Mouse (Mus musculus): ENCODE results near the gene Gm42669.

The Gm42669 gene

DNA sequence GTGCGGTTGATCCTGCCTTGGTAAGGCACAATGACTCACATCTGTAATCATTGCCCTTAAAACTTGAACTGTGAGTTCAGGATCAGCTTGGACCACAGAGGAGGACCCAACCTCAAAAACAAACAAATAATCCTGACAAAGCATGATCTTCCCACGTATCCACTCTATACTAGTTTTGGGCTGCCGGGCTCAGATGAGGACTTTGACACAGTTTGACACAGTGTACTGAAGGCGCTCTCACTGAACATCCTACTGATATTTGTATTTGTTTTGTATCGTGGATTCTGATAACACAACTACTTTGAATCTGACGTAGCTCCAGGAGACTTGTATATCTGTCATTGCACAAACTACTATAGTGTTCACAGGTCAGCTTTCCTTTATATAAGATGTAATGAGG, 14.0 kb downstream of the Gm42669 start:
- DNase-seq (ENCODE audit: low spot score in 2 of 2) = no peak

DNA sequence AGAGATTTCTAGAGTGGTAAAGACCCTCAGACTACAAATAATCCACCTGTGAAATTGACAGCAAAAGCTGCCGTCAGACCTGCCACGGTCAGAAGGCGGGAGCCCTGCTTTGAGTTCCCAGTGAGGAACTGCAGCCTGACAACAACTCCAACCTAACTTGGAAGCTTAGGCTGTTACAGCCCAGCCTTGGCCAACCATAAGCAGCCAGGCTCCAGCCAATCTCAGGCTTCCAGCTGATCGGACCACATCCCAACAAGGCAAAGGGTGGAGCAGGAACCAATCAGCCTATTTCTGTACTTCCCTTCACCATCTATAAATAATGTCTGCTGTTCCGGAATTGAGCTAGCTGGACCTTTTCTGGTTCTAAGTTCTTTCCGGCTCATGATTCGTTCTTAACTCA, 14.5 kb downstream of the Gm42669 start:
- DNase-seq (ENCODE audit: low spot score in 2 of 2) = no peak

DNA sequence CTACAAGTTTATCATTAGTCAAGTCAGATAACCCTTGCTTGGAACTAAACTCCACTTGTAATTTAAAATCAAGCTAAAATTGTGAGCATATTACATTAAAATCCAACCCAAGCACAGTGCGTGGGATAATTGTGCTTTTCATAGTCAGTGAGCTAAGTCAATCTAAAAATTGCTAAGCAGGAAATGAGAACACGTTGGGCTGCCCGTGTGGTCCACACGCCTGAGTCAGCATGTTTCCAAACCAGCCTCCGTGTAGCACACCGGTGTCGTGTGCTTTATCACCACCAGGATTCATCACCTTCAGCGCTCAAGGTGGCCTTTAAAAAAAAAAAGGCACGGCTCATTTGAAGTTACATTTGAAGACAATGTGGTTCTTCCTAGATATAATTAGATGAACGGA, 16.9 kb downstream of the Gm42669 start:
- no peak for DNase-seq (ENCODE audit: low spot score in 2 of 2)

DNA sequence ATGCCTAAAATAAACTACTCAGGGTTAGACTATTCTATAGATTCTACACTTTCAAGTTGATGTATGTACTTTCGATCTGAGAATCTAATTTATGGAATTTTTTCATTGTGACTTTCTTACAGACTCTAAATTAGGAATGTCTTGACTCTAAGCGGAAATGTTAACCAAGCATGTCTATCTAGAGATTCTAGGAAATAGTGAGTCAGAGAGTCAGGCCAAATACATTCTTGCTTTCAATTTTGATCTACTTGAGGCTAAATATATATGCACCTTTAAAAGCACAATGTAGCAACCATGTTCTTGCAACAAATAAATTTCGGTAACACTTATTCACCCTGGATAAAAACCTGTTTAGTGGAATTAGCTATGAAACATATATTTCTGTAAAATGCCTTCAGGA, 21.4 kb downstream of the Gm42669 start:
- DNase-seq (ENCODE audit: low spot score in 2 of 2) = no peak

DNA sequence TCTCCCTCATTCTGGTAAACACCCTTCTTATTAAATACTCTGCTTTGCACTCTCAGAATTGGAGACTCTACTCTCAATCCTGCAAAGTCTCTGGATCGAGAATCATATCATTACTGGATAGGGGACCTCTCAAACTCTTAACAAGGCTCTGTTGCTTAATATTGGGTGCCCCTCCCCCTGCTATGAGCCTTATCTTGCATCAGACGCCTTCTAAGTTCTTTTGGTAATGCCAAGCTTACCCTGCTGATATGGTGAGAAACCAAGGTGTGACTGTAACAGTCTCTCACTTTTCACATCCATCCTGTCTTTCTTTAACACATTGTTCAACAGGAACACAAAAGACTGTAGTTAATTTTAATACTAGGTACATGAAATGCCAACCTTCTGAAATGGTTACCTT, 26.2 kb downstream of the Gm42669 start:
- DNase-seq (ENCODE audit: low spot score in 2 of 2) = no peak

DNA sequence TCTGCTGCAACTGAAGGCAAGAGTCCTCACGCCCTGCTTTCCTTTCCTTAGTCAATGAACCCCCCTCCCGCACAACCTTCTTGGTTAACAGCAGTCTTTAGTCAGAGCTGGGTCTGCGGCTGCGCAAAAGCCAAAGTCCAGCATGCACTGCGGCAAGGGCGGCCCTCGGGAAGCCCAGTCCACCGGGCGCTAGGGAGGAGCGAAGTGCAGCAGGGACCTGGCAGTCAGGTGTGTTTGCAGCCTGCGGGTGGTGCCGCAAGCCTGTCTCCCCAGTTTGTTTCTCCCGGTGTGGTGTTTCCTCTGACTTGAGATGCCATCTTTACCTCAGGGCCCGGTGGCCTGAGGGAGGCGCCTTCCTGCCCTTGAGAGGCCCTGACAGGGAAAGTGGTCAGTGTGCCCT, 27.2 kb downstream of the Gm42669 start, which contains the start of gene 1700028K03Rik:
Gene 1700028K03Rik, plus strand, starts transcription at position 129 of the 400 bp plus-strand sequence.
- DNase-seq (ENCODE audit: low spot score in 2 of 2) = no peak

DNA sequence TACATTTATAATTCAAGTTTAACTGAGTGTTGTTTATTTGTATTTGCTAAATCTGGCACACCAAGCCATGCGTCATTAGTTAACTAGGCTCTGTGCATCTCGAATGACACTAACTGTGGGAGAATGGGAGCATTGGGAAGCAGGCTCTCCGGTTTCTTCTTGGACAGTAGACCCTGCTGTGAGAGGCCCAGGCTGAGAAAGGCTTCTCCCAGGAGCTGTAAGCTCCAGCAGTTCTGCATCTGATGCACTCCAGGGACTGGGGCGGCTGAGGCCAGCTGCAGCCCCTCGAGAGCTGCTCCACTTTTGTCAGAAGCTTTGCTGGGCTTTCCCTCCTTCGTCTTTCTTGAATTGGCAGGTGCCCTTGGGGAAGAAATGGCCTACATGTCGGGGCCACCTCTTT, 34.3 kb downstream of the Gm42669 start:
- DNase-seq (ENCODE audit: low spot score in 2 of 2) = no peak

DNA sequence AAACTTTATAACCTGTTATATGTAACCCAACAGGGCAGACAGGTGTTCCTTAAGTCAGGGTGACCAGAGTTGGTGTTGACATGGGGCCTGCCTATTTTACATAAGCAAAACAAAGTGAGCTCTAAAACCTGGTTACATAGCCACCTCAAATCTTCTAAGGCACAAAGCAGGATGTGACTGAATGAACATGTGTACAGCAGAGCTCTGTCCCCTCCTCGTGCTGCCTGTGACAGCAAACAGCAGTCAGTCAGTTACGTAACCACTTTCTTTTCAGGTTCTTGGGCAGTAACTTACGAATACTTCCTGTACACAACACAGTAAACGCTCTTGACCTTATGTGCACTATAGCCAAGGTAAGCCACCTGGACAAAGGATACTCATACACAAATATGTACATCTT, 38.5 kb downstream of the Gm42669 start:
- no peak for DNase-seq (ENCODE audit: low spot score in 2 of 2)

DNA sequence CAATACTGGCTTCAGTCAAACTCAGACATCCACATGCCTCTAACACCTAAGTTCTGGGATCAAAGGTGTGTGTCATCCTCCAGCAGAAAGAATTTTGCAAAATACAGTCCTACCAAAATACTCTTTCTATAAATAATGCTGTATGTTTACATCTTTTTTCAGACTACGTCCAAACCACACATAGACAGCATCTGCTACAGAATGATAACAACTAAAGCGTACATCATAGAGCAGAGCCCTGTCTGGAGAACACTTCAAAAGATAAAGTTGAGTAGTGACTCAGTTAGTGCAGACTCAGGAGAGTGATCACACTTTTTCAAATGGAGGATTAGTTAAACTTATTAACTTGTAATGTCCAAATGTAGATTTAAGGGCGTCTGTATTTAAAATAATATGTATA, 40.5 kb downstream of the Gm42669 start:
- no peak for DNase-seq (ENCODE audit: low spot score in 2 of 2)

DNA sequence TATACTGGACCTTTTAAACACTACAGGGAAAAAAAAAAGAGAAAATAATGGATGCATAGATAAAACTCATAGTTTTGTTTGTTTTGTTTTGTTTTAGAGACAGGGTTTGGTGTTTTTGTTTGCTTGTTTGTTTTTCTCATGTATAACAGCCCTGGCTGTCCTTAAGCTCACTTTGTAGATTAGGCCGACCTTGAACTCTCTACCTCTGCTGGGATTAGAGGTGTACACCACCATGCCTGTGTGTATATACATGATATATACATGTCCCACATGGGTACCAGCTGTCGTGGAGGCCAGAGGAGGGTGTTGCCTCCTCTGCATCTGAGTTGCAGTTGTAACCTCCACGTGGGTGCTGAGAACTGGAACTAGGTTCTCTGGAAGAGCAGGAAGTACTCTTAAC, 41.0 kb downstream of the Gm42669 start:
- DNase-seq (ENCODE audit: low spot score in 2 of 2) = no peak

DNA sequence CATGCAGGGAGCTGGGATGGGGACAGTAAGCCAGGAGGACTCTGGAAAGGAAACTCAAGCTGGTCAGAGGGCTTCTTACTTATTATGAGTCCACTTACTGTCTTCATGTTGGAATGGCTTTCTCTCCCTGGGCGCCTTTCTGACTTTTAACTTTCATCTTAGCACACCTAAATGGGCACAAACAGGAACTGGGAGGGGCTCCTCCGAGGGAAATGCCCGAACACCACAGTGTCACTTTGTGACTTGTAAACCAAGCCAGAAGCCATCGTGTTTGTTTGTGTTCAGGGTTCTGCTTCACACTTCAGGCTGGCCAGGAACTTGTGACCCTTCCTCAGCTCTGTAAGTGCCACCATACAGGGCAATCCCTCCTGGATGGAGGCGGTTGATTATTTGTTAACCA, 46.9 kb downstream of the Gm42669 start:
- no peak for DNase-seq (ENCODE audit: low spot score in 2 of 2)

DNA sequence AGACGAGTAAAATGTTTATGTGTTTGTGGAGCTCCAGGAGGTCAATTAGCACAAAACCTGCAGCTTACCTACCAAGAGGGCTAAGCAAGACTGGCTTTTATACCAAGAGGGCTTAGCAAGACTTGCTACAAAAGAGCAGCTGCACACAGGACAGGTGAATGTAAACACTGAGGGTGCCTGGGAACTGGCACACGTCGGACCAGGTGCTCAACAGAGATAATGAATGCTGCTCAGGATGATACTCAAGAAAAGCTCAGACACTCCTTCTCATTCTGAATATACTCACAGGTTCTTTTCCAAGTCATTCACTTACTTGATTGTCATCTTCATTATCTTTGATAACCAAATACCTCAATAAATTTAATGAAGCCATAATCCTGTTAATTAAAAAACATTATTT, 49.5 kb downstream of the Gm42669 start:
- no peak for DNase-seq (ENCODE audit: low spot score in 2 of 2)

DNA sequence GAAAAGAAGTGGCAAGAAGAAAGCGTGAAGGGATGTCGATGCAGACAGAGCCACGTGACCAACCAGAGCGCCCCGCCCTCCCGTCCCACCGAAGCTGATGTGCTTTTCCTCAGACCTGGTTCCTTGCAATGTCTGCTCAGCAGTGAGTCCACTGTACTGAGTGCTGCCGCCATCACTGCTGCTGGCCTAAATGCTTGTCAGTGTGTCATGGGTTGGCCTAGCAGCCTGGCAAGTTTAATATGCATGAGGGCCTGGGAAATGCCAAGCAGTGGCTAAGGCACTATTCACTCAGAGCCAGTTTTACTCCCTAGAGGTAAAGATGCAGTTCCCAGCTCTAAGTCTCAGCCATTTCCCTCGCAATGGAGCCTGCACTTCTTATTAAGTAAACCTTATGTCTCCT, 61.7 kb downstream of the Gm42669 start:
- DNase-seq (ENCODE audit: low spot score in 2 of 2) = no peak

DNA sequence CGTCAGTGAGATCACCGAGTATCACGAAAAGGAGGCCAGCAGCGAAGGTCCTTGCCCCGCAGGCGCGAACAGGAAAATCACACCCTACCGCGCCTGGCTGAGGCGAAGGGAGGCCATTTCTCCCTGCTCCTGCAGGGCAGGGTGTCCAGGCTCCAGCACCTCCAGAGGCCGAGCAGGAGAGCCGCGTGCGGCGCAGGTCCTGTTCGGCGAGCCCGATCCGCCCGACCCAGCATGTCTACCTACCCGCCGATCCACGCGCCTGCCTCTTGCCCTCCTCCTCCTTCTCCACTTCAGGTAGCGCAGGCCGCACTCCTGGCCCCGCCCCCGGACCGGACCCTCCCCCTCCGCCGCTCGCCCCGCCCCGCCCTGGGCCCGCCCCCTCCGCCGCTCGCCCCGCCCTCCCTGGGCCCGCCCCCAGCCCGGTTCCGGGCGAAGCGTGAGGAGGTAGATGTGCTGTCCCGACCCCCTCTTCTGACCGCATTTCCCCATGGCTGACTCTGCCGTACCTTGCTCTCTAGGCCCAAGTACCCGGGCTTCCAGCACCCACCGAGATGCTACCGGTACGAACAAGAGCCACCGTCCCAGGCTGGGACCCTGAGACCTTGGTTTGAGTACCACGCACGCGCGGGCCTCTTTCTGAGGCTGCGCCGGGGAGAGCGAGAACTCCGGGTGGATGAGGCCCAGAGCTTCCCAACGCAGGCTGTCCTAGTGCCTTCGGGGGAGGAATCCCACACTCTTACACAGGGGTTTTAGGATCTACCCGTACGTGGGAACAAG, 90.1 kb downstream of the Gm42669 start, which contains the start of the genes Rpap2 and Glmn:
Gene Rpap2, plus strand, starts transcription at position 73 of the 777 bp plus-strand sequence.
Gene Glmn, minus strand, starts transcription at position 588 of the 777 bp plus-strand sequence.
- DNase-seq (ENCODE audit: low spot score in 2 of 2) = peak; percentile 59 to 82

DNA sequence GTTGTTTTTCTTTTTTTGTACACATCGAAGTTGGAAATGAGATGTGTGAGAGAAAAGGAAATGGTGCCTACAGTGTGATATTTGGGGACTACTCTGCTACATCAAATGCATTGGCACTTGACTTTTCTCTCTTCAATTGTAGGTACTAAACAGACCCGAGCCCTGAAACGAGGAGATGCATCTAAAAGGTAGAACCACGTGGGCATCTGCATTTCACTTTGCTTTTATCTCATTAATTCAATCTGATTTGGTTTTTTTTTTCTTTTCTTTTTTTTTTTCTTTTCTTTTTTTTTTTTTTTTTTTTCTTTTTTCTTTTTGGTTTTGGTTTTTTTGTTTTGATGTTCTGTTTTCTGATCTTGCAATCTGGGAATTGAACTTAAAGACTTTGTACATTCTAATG, 91.0 kb downstream of the Gm42669 start:
- no peak for DNase-seq (ENCODE audit: low spot score in 2 of 2)

DNA sequence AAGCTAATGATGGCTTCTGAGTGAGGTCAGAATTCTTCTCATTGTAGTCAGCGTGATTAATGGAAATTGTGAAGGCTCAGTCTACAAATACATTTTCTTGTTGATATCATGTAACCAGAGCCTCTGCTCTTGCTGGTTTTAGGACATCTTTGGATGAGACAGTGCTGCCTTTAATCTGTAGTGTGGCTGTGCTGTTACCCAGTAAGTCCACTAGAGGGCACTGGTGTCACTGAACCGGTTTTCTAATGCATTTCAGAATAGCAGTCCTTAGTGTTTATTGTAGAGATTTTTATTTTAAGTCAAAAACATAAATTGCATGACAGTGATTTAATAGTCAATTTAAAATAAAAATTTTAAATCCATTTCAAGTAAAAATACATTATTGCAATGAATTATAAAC, 103.8 kb downstream of the Gm42669 start:
- DNase-seq (ENCODE audit: low spot score in 2 of 2) = peak; percentile 44 to 66

DNA sequence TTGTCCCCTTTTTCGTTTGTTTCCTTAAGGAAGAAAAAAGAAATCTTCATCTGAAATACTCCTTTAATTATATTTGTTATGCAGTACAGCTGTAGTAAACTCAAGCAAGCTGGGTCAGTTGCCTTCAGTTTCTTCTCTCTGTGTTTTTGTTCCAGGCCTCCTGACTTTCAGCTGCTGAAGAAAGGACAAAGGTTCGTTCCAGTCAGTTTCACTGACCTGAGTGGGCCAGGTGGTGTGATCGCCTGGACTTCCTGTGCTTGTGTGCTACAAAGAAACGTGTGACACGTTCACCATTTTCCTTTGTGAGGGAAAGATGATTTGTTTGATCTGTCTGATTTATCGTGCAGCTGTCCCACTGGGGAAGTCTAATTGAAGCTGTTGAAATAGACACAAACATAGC, 110.6 kb downstream of the Gm42669 start:
- no peak for DNase-seq (ENCODE audit: low spot score in 2 of 2)

DNA sequence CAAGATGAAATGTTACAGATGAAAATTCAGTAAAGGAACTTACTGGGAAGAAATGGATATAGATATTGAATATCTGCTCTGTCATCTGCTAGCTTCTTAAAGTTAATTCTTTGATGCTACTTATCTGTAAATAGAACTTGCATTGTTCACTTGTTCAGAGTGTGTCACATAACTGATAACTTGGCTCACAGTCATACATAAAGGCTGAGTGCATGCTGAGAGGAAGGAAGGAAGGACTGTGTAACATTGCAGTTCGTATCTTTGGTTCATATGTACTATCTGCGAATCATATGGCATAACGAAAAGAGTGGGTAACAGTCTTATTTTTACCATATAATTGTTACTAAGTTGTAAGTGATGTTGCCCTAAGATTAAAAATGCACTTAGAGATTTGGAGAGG, 113.9 kb downstream of the Gm42669 start:
- no peak for DNase-seq (ENCODE audit: low spot score in 2 of 2)
